Mouse (Mus musculus): ENCODE measurements around the gene Cacna2d2.

Cacna2d2 gene

GRCm38 (mm10) chr9:107399491-107399971 is at the start of gene Cacna2d2:
Gene Cacna2d2 (plus strand): TSS chr9:107399612.
- DNase-seq (ENCODE audit: low read depth, low spot score) = peak; percentile 43

- DNase-seq (ENCODE audit: low read depth, low spot score) = no peak
Measured at GRCm38 (mm10) chr9:107354826-107355225, 44.6 kb upstream of the Cacna2d2 start.

- no peak for DNase-seq (ENCODE audit: low read depth, low spot score)
Measured at GRCm38 (mm10) chr9:107355870-107356765, 43.3 kb upstream of the Cacna2d2 start.

- DNase-seq (ENCODE audit: low read depth, low spot score) = peak; percentile 50
Measured at GRCm38 (mm10) chr9:107357651-107358050, 41.8 kb upstream of the Cacna2d2 start.

DNA sequence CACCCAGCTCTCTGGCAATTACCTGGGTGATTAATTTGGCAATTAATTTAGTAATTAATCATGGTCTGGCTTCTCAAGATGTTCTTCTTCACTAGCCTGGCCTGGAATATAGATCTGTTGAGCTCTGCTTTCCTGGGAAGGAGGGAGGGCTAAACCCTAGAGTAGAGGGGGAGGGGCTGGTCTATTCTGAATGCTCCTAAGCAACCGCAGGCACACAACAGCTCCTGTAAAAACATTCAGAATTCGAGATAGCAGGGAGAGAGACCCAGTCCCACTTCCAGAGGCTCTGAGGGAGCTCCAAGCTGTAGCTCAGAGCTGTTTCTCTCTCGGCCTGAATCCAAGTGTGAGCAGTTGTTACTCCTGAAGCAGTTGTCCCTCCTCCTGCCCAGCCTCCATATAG is 38.4 kb upstream of the Cacna2d2 start:
- DNase-seq (ENCODE audit: low read depth, low spot score) = no peak

- DNase-seq (ENCODE audit: low read depth, low spot score) = no peak
Measured at GRCm38 (mm10) chr9:107366644-107367043, 32.8 kb upstream of the Cacna2d2 start.

DNA sequence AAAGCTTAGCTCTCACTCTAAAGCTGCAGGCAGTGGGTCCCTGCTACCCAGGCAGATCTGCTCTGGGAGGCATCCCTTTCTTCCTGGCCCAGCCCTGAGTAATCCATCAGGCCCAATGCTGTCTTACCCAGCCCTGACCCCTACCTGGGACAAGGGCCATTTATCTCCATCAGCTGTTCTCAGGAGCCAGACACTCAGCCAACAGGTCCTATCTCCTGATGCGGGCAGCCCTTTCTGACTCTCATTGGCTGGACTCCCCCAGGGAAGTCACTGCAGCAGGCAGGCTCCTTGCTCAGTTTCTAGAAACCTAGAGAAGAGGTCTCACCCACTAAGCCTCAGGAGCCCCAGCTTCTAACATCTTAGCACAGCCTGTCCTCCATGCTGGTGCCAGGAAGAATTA is 31.1 kb upstream of the Cacna2d2 start:
- no peak for DNase-seq (ENCODE audit: low read depth, low spot score)

GRCm38 (mm10) chr9:107369270-107370105 is 29.9 kb upstream of the Cacna2d2 start:
- DNase-seq (ENCODE audit: low read depth, low spot score) = no peak

DNA sequence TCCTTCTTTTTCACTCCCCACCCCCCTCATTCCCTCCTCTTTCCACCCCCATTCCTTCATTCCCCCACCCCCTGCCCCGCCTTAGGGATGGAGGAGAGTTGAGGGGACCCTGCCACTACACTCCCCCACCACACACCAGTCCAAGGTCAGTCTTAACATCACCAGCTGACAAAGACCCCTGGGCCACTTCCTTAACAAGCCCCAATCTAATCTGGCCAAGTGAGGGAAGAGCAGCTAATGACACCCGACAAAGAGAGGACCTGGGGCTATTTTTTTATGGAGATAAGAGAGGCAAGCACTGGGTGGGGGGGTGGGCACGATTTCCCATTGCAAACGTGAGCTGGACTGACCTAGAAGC is 29.3 kb upstream of the Cacna2d2 start:
- DNase-seq (ENCODE audit: low read depth, low spot score) = no peak

GRCm38 (mm10) chr9:107372441-107372840 is 27.0 kb upstream of the Cacna2d2 start:
- DNase-seq (ENCODE audit: low read depth, low spot score) = no peak

- peak; percentile 83 for DNase-seq (ENCODE audit: low read depth, low spot score)
Measured at GRCm38 (mm10) chr9:107374623-107375022, 24.8 kb upstream of the Cacna2d2 start.

GRCm38 (mm10) chr9:107375451-107375850 is 24.0 kb upstream of the Cacna2d2 start:
- DNase-seq (ENCODE audit: low read depth, low spot score) = no peak

- DNase-seq (ENCODE audit: low read depth, low spot score) = no peak
Measured at GRCm38 (mm10) chr9:107377961-107378512, 21.4 kb upstream of the Cacna2d2 start.

DNA sequence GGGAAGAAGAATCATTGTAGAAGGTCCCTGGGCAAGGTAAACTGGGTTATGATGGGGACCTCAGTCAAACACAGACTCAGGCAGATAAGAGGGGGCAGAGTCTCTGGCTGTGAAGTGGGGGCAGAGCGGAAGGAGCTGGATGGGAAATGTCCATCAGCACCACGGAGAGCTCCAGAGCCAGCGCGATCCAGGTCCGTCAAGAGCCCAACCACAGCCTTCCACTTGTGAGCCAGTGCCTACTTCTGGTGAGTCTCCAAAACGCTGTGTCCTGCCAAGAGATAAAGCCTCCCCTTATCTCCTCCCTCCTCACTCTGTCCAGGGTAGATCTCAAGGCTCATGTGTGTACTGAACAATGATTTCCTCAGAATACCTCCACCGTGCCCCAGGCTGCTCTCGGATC is 17.7 kb upstream of the Cacna2d2 start:
- DNase-seq (ENCODE audit: low read depth, low spot score) = no peak

DNA sequence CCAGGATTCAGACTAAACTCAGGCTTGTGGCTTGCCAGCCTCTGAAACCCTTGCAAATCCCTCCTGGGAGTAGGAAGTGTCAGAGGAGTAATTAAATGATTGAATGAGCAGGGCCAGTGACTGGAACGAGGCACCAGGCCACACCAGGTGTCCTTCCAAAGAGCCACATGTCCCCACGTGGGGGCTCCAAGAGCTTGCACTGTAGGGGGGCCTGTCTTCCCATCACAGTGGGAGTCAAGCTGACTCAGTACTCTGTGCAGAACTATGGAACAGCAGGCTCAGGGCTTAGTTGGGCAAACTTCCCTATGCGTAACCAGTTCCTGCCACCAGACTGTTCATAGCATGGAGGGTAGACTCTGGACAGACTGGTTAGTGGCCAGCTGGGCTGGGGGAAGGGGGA is 15.0 kb upstream of the Cacna2d2 start:
- no peak for DNase-seq (ENCODE audit: low read depth, low spot score)

GRCm38 (mm10) chr9:107386722-107387121 is 12.7 kb upstream of the Cacna2d2 start:
- no peak for DNase-seq (ENCODE audit: low read depth, low spot score)

DNA sequence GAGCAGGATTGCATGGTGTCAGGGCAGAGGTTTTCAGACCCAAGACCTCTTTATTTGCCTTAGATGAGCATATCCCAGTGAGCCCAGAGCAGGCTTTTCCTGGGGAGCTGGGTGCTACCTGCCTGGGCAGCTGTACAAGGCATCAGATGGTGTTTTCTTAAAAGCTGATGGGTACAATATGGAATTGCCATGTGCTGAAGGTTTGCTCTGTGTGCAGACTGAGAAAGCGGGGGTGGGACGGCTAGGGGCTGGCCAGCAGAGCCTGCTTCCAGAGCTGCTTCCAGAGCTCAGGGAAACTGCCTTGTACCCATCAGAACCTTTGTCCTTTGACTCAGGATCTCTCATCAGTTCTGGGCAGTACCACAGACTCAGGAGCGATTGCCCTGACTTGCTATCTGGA is 11.7 kb upstream of the Cacna2d2 start:
- DNase-seq (ENCODE audit: low read depth, low spot score) = no peak

DNA sequence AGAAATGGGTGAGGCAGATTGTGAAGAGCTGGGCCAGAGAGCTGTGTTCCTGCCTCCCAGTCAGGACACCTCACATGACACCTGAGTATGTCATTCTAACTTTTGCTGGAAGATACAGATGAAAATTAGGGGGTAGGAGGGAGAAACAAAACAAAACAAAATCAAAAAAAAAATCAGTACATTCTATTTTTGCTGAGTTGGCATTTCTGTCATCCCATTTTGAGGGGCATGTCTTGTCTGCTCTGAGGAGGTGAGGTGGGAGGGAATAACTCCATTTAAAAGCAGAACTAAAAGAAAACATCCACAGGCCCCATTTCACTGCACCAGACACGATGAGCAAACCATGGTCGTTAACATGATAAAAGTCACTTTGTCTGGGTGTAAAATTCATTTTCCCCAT is 11.1 kb upstream of the Cacna2d2 start:
- DNase-seq (ENCODE audit: low read depth, low spot score) = no peak

GRCm38 (mm10) chr9:107396397-107396796 is 3.0 kb upstream of the Cacna2d2 start:
- no peak for DNase-seq (ENCODE audit: low read depth, low spot score)

- DNase-seq (ENCODE audit: low read depth, low spot score) = no peak
Measured at GRCm38 (mm10) chr9:107398968-107399367, 444 bp upstream of the Cacna2d2 start.

DNA sequence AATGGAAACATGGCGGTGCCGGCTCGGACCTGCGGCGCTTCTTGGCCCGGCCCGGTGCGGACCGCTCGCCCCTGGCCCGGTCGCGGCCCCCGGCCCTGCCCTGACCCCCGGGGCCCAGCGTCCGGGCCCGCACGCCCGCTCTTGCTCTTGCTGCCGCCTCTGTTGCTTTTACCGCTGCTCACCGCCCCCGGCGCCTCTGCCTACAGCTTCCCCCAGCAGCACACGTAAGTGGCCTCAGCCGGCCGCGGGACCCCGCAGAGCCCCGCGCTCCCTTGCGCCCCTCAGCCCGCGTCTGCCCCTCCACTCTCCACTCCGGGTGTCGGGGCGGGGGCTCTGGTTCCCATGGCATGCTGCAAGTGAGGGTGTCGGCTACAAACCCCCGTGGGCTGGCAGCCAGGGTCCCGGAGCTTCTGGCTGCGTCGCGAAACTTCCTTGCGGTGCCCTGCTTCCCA is 674 bp downstream of the Cacna2d2 start:
- no peak for DNase-seq (ENCODE audit: low read depth, low spot score)

DNA sequence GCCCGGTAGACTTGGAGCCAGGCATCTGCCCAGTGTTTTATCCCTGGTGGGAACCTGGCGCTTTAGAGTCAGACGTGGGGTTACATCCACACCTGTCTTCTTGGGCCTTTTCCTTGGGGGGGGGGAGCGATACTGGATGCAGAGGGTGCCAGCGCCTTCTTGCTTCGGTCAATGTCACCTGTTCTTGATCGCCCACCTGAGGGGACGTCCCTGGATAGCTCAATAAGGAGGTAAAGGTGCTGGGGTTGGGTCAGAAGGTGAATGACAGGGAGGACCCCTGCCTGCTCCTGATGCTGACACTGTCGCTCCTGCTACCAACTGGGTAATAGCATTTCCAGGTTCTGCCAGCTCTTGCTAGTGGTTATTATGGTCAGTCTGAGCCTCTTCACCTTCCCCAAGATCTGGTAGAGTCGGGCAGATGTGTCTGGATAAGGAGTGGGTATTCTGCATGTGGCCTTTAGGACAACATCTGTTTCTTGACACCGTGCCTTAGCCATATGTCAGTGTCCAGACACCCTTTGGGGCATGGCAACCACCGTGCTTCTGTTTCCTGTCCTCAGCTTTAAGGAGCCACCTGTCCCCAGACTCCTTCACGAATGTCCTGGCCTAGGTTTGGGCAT is 1.4 kb downstream of the Cacna2d2 start:
- DNase-seq (ENCODE audit: low read depth, low spot score) = no peak
